Mouse (Mus musculus): ENCODE results near the gene Vim. TPM values are rescaled to one million over a fixed set of nuclear protein-coding genes. Genes with fewer than 3 reads are reported as not detected.

The Vim gene
- 59.7 TPM for polyA plus RNA-seq (2014; fragmentation: Illumina TruSeq; extraction: RNeasy Lipid Tissue Mini Kit (QIAGEN cat#74804); ENCODE audit: low replicate concordance)

GRCm38 (mm10) chr2:13573408-13574065 is at the start of gene Vim:
Gene Vim, plus strand, starts transcription at chr2:13573927.

GRCm38 (mm10) chr2:13544193-13544824 is 29.4 kb upstream of the Vim start, which contains the start of gene Trdmt1:
Gene Trdmt1, minus strand, starts transcription at chr2:13544668.

Other genes starting within 250 kb of the Vim start
- gene Cubn, start 82.1 kb upstream of the Vim start, polyA plus RNA-seq (2014; fragmentation: Illumina TruSeq; extraction: RNeasy Lipid Tissue Mini Kit (QIAGEN cat#74804); ENCODE audit: low replicate concordance): 107 TPM
- 13.1 TPM for gene Trdmt1, start 29.3 kb upstream of the Vim start, polyA plus RNA-seq (2014; fragmentation: Illumina TruSeq; extraction: RNeasy Lipid Tissue Mini Kit (QIAGEN cat#74804); ENCODE audit: low replicate concordance)
- gene St8sia6, start 220.1 kb downstream of the Vim start, polyA plus RNA-seq (2014; fragmentation: Illumina TruSeq; extraction: RNeasy Lipid Tissue Mini Kit (QIAGEN cat#74804); ENCODE audit: low replicate concordance): 3.5 TPM